Mouse (Mus musculus): ENCODE results near the gene Snhg11. TPM values are rescaled to one million over a fixed set of nuclear protein-coding genes. Genes with fewer than 3 reads are reported as not detected.

Snhg11 gene
- total and polyA plus RNA-seq, 3 experiments = 0.06 TPM; not detected in 2

DNA sequence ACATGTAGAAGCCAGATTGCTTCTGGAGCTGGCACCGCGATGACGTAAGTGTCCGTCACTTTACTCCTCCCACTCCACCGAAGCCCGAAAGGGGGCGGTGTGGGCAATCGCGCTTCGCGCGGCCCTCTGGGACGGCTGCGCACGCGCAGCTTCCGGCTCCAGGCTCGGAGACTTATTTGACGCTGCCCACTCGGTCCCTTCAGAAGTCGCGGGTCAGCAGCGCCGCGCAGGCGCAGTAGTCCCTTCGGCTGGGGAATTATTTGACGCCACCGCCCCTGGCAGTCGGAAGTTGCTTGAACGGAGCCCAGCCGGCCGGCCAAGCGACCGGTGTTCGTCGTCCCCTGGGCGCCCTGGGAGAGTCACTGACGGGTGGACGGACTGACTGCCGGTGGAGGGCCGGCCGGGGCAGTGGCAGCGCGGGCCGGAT is 34.2 kb downstream of the Snhg11 start, which contains the start of gene Ralgapb (continued):
- TF ChIP-seq ZC3H11A (IDR thresholded peaks at IDR 0.05; ENCODE audit: low read depth, low read length) (no peak), ZKSCAN1 (IDR thresholded peaks at IDR 0.05; ENCODE audit: low read depth, low read length) (no peak), RAD21 (IDR thresholded peaks at IDR 0.05; ENCODE audit: low read depth, low read length) (no peak), SIN3A (IDR thresholded peaks at IDR 0.05; ENCODE audit: low read length) (peak; percentile 82), CHD2 (IDR thresholded peaks at IDR 0.05; ENCODE audit: low read length) (no peak), USF2 (IDR thresholded peaks at IDR 0.05; ENCODE audit: borderline replicate concordance in 1 of 2, insufficient read depth in 1 of 2, low read depth in 1 of 2, low read length in 2 of 2) (no peak), BHLHE40 (IDR thresholded peaks at IDR 0.05; ENCODE audit: borderline replicate concordance, low read depth, low read length) (no peak), JUND (IDR thresholded peaks at IDR 0.05; ENCODE audit: low read depth, low read length) (no peak), NRF1 (IDR thresholded peaks at IDR 0.05; ENCODE audit: insufficient read depth, low read depth, low read length, poor library complexity, severe bottlenecking) (peak; percentile 96), RCOR1 (IDR thresholded peaks at IDR 0.05; ENCODE audit: low read depth, low read length) (no peak), POLR2AphosphoS5 (IDR thresholded peaks at IDR 0.05; ENCODE audit: borderline replicate concordance, low read depth, low read length) (no peak), ELF1 (IDR thresholded peaks at IDR 0.05; ENCODE audit: low read depth, low read length) (peak; percentile 94), E2F4 (IDR thresholded peaks at IDR 0.05; ENCODE audit: borderline replicate concordance, low read depth, low read length) (peak; percentile 74; the same call in 1 of the 2 replicates), NELFE (IDR thresholded peaks at IDR 0.05; ENCODE audit: low read depth, low read length) (peak; percentile 79), USF1 (IDR thresholded peaks at IDR 0.05; ENCODE audit: low read depth, low read length) (peak; percentile 48; the same call in 1 of the 2 replicates), POLR2AphosphoS2 (IDR thresholded peaks at IDR 0.05; ENCODE audit: low read length) (no peak), MYB (IDR thresholded peaks at IDR 0.05; ENCODE audit: low read depth, low read length) (no peak), CHD1 (IDR thresholded peaks at IDR 0.05; ENCODE audit: low read depth, low read length) (no peak)

DNA sequence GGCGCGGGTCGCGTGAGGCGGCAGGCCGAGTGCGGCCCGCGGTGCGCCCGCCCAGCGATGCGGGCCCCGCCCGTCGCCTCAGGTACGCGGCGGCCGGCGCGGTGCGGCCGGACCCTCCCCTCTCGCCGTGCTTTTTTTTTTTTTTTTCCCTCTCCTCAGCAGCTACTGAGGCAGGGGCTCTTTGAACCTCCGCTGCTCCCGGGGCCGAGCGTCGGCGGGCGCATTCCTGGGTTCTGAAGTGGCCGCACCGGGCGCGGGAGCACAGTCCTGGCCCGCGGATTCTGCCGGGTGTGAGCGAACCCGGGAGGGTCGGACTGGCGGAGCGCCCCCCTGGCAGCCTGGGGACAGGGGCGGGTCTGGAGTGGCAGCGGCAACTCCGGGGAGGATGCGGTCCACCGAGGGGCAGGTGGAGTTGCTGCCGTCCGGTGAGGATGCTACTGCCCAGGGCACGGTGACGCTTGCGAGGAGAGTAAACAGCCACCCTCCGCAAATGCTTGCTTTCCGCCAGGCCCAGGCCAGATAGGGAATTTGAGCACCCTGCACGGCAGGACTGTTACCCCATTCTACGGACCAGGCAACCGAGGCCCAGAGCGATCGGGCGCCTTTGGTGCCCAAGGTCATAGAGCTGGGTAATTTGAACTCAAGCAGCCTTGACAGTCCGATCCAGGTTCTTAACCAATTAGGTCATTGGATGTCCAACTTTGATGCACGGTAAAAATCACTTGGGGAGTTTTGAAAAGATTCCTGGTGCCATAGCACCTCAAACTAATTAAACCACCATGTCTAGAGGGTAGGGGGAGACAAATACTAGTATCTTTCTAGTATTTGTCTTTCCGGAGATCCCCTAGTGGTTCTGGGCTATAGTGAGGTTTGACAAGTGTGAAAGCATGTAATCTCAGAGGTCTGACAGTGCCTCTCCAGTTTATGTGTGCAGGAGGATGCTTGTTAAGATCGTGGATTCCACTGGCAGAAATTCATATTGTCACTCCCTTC is 34.9 kb downstream of the Snhg11 start:
- H3K4me1 ChIP-seq (ENCODE audit: control insufficient read depth in 1 of 2, insufficient read depth in 2 of 2, low read length in 2 of 2) = peaks cover 22 to 23% of the 10 kb centered on the region in 2 experiments
- H3K27me3 ChIP-seq (ENCODE audit: control insufficient read depth in 1 of 2, insufficient read depth in 2 of 2, low read length in 2 of 2) = no peaks in the 10 kb centered on the region; a peak in 2 of 4 replicates
- no peaks in the 10 kb centered on the region for H3K9me3 ChIP-seq (replicated peaks; ENCODE audit: insufficient read depth, low read length)
- peaks cover 0 to 44% of the 10 kb centered on the region in 2 experiments; a peak in 2 of 4 replicates for H3K36me3 ChIP-seq (ENCODE audit: control insufficient read depth in 1 of 2, insufficient read depth in 2 of 2, low read length in 2 of 2)
- H3K27ac ChIP-seq (ENCODE audit: control insufficient read depth, low read depth, low read length) = peak overlapping the region; percentile 65; the same call in 1 of the 2 replicates
- H3K4me3 ChIP-seq (ENCODE audit: control insufficient read depth in 1 of 2, insufficient read depth in 1 of 2, low read depth in 2 of 2, low read length in 2 of 2) = peak overlapping the region; percentile 85 to 91
- DNase-seq (ENCODE audit: low read depth, low spot score) = peak; percentile 50
- peak overlapping the region; percentile 98 for H3K9ac ChIP-seq (ENCODE audit: control insufficient read depth, low read depth, low read length, poor library complexity, severe bottlenecking)
- peaks cover 31% of the 10 kb centered on the region for H3K79me2 ChIP-seq (ENCODE audit: control insufficient read depth, insufficient read depth, low read length, poor library complexity)
- TF ChIP-seq UBTF (IDR thresholded peaks at IDR 0.05; ENCODE audit: borderline replicate concordance, insufficient read depth, low read depth, low read length) = no peak
- no peak for TF ChIP-seq GATA1 (IDR thresholded peaks at IDR 0.05; ENCODE audit: low read depth, low read length)
- TF ChIP-seq CHD1 (IDR thresholded peaks at IDR 0.05; ENCODE audit: low read depth, low read length) = 0 out of 2 replicates have a peak, but pooled peaks have one; percentile 42
- TF ChIP-seq POLR2AphosphoS2 (IDR thresholded peaks at IDR 0.05; ENCODE audit: low read length) = 0 out of 2 replicates have a peak, but pooled peaks have one; percentile 6
- no peak for TF ChIP-seq MAFK (IDR thresholded peaks at IDR 0.05; ENCODE audit: borderline replicate concordance, low read depth, low read length)
- no peak for TF ChIP-seq POLR2AphosphoS5 (IDR thresholded peaks at IDR 0.05; ENCODE audit: borderline replicate concordance, low read depth, low read length)
- no peak for TF ChIP-seq BHLHE40 (IDR thresholded peaks at IDR 0.05; ENCODE audit: borderline replicate concordance, low read depth, low read length)
- no peak for TF ChIP-seq KAT2A (conservative IDR thresholded peaks at IDR 0.05; ENCODE audit: low read depth, low read length)
- no peak for TF ChIP-seq MEF2A (IDR thresholded peaks at IDR 0.05; ENCODE audit: extremely low read depth, insufficient replicate concordance, low read depth, low read length, poor library complexity, severe bottlenecking)
- no peak; a peak in 1 of 4 replicates for TF ChIP-seq POLR2A (IDR thresholded peaks at IDR 0.05; ENCODE audit: control insufficient read depth in 1 of 2, insufficient read depth in 1 of 2, low read depth in 1 of 2, low read length in 2 of 2, poor library complexity in 1 of 2)
- no peak for TF ChIP-seq USF1 (IDR thresholded peaks at IDR 0.05; ENCODE audit: low read depth, low read length)
- TF ChIP-seq NELFE (IDR thresholded peaks at IDR 0.05; ENCODE audit: low read depth, low read length) = no peak
- no peak for TF ChIP-seq ETS1 (IDR thresholded peaks at IDR 0.05; ENCODE audit: low read depth, low read length)
- TF ChIP-seq HCFC1 (IDR thresholded peaks at IDR 0.05; ENCODE audit: low read depth, low read length) = no peak
- TF ChIP-seq CTCF (IDR thresholded peaks at IDR 0.05 in 2 of 3, conservative IDR thresholded peaks at IDR 0.05 in 1 of 3; ENCODE audit: control insufficient read depth in 1 of 3, insufficient read depth in 1 of 3, low read depth in 2 of 3, low read length in 3 of 3, poor library complexity in 1 of 3, severe bottlenecking in 1 of 3) = peak in 1 of 3 experiments; percentile 5; a peak in 1 of 6 replicates
- no peak for TF ChIP-seq TCF12 (IDR thresholded peaks at IDR 0.05; ENCODE audit: low read depth, low read length)
- TF ChIP-seq EP300 (IDR thresholded peaks at IDR 0.05; ENCODE audit: low read depth in 1 of 2, low read length in 2 of 2) = no peak
- TF ChIP-seq MAZ (IDR thresholded peaks at IDR 0.05; ENCODE audit: low read depth, low read length) = 0 out of 2 replicates have a peak, but pooled peaks have one; percentile 6
